Mouse (Mus musculus): ENCODE data around the gene Rps8. TPM values are rescaled to one million over a fixed set of nuclear protein-coding genes. Genes with fewer than 3 reads are reported as not detected.

Rps8 gene
- total RNA-seq, 2 experiments from 2014 or later: 448 to 449 TPM

DNA sequence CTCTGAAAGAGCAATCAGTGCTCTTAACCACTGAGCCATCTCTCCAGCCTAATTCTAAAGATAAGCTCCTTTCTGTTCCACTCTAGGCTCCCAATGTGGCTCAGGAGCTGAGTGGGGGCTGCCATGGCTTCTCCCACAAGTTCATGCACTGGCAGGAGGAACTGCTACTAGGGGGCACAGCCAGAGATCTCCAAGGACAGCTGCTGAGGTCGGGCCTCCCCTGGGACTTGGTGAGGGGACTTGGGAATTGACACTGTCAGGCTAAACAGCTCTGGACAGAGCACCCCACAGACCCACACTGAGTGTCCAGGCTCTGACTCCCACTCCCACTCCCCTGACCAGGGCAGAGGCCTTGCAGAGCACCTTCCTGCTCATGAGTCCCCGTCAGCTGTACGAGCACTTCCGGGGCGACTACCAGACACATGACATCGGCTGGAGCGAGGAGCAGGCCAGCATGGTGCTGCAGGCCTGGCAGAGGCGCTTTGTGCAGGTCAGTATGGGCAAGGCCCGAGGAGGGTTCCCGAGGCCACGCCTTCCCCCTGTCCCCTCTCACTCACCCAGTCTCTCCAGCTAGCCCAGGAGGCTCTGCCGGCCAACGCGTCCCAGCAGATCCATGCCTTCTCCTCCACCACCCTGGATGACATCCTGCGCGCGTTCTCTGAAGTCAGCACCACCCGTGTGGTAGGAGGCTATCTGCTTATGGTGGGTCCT lies 48.1 kb downstream of the Rps8 start:
- DNase-seq (ENCODE audit: low spot score in 2 of 2): no peak
- intact Hi-C loops (cut with DNase I): no loop called here

DNA sequence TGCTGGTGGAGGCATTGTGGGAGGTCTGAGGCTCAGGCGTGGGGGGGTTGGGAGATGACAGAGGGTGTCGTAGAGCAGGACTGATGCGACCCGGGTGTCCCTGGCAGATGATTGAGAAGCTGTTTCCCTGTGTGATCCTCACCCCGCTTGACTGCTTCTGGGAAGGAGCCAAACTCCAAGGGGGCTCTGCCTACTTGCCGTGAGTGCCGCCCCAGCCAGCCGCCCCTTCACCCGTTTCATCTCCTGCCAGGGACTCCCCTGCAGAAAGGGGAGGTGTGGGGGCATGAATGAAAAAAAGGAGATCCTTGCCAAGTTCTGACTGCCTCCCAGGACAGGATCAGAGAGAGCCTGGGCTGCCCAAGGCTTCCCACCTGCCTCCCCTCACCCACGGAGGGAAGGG lies 50.9 kb downstream of the Rps8 start:
- intact Hi-C loops (cut with DNase I): no loop called here
- DNase-seq (ENCODE audit: low spot score in 2 of 2): no peak

DNA sequence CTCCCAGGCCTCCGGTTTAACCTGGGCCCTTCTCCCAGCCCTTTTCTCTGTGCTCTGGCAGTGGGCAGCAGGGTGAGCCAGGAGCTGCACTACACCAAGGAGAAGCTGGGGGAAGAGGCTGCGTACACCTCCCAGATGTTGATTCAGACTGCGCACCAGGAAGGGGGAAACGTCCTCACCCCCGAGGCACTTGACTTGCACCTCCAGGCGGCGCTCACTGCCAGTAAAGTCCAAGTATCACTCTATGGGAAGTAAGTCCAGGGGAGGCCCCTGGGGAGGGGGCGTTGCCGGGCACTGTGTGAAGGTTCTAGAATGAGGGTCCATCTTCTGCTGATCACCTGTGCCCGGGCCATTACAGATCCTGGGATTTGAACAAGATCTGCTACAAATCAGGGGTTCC lies 51.4 kb downstream of the Rps8 start:
- intact Hi-C loops (cut with DNase I): no loop called here
- no peak for DNase-seq (ENCODE audit: low spot score in 2 of 2)

Small RNA genes lying within 50 kb of the gene (microRNA-seq; reads per million reads assigned to microRNA genes)
- 0 reads per million in 2 experiments for gene Gm22398

Other genes with a start within 250 kb of the Rps8 start
- 10 to 100 TPM; 40.8 to 46.3 TPM for gene Urod, start 161.8 kb downstream of the Rps8 start, total RNA-seq (2021)
- 10 to 100 TPM; 42.2 to 46.6 TPM for gene Hectd3, start 160.9 kb downstream of the Rps8 start, total RNA-seq (2021)
- 10 to 100 TPM; 18.9 to 20.5 TPM for gene Eif2b3, start 136.8 kb downstream of the Rps8 start, total RNA-seq (2021)
- 1 to 10 TPM; 1.3 to 2.4 TPM for gene Ptch2, start 60.2 kb downstream of the Rps8 start, total RNA-seq (2021)
- 10 to 100 TPM; 11.8 to 12.4 TPM for gene Btbd19, start 30.5 kb downstream of the Rps8 start, total RNA-seq (2021)
- not detected for gene Tctex1d4, start 29.4 kb downstream of the Rps8 start, total RNA-seq (2021)
- 10 to 100 TPM; 15.6 to 16.2 TPM for gene Plk3, start 22.3 kb downstream of the Rps8 start, total RNA-seq (2021)
- gene Kif2c, start 26.4 kb upstream of the Rps8 start, total RNA-seq (2021): under 1 TPM; 0.46 to 0.61 TPM
- gene Tmem53, start 95.7 kb upstream of the Rps8 start, total RNA-seq (2021): 1 to 10 TPM; 2.3 to 3.6 TPM
- gene Armh1, start 95.9 kb upstream of the Rps8 start, total RNA-seq (2021): under 1 TPM; 0.24 to 0.59 TPM

Measured in left cerebral cortex, postnatal 14 days (tissue).